ENCODE assay signal across 14 mouse cellular contexts in genomic region chr5:43521369-43521768, GRCm38 (mm10). TPM values are rescaled to one million over a fixed set of nuclear protein-coding genes. Genes with fewer than 3 reads are reported as not detected.
"Had no signal": no experiment of that assay in that cellular context is flagged by ENCODE, and none has a peak within 500 bp of the region (broad histone marks: within the 10 kb centered on the region; RNA-seq: fewer than 3 reads in every experiment).

No protein-coding gene starts in this region.

- ATAC-seq: intestine, embryonic 15.5 days; lung, postnatal 0 days had no signal

- H3K9ac ChIP-seq: intestine, embryonic 15.5 days; liver, embryonic 15.5 days; neural tube, embryonic 15.5 days had no signal

- H3K27me3 ChIP-seq: intestine, embryonic 15.5 days; liver, embryonic 15.5 days; neural tube, embryonic 15.5 days had no signal

- H3K4me1 ChIP-seq: liver, embryonic 15.5 days; midbrain, embryonic 10.5 days; neural tube, embryonic 15.5 days had no signal

- DNase-seq: lung, adult 2 months; lung, postnatal 36 days; midbrain, embryonic 14.5 days; right cerebral cortex, adult 18-20 months; right cerebral cortex, postnatal 25 days; thymus, postnatal 4 days had no signal

- H3K27ac ChIP-seq: intestine, embryonic 15.5 days; layer of hippocampus, adult 2 months; liver, embryonic 15.5 days; midbrain, embryonic 10.5 days; neural tube, embryonic 15.5 days had no signal

- H3K9me3 ChIP-seq: intestine, embryonic 15.5 days; liver, embryonic 15.5 days; midbrain, embryonic 10.5 days; neural tube, embryonic 15.5 days had no signal

- H3K4me2 ChIP-seq: intestine, embryonic 15.5 days; liver, embryonic 11.5 days; liver, embryonic 15.5 days; neural tube, embryonic 15.5 days had no signal

- H3K4me3 ChIP-seq: intestine, embryonic 15.5 days; layer of hippocampus, adult 2 months; liver, embryonic 15.5 days; midbrain, embryonic 10.5 days; myocyte; neural tube, embryonic 15.5 days had no signal

- H3K36me3 ChIP-seq: intestine, embryonic 15.5 days; liver, embryonic 15.5 days; midbrain, embryonic 10.5 days; neural tube, embryonic 15.5 days had no signal

RNA-seq across cellular contexts. Expression of gene C1qtnf7, which starts 6.0 kb away (rescaled TPM):
- polyA plus RNA-seq: myocyte had no signal
